Mouse (Mus musculus) lung, adult 2 months (tissue): Measurements from ENCODE around the gene Xk.

Experiments used
- CTCF ChIP-seq: fragments of 200-500 bp; IDR thresholded peaks from 2 replicates; pipeline ENCODE4 v1.5.1; 2011; ENCODE audit warnings: mild to moderate bottlenecking, low read length, control low read depth; ENCODE audit not compliant: insufficient read depth
- POLR2A ChIP-seq: fragments of 200-500 bp; IDR thresholded peaks from 2 replicates; pipeline ENCODE4 v1.6.1; 2011; ENCODE audit warnings: low read depth, mild to moderate bottlenecking, control low read depth, low read length, borderline replicate concordance; ENCODE audit errors: extremely low read depth

DNA sequence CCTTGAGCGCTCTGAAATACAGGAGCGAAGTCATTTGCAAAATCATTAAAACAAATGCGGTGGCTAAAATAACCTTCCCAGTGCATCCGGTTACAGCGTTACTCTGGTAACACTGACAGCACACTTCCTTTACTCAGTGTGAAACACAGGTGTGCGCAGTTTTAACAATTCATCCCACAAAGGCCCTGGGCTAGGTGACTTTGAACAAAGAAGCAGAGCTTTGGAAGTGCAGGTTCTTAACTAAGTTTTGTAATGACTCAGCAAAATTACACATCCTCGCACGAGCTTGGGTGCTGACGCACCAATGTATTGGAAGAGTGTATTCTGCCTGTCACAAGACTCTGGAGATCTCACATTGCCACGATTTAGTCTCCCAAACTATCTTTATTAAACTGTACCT is 18.6 kb upstream of the Xk start:
- no peak for TF ChIP-seq CTCF
- no peak for TF ChIP-seq POLR2A
